Mouse (Mus musculus) heart, adult 11 months (tissue): ENCODE results near the gene Raet1e.
A peak's percentile ranks its signal among the peaks of the same experiment; 100 is the strongest.
"Not testable (repeated sequence)": the region's sequence is repeated elsewhere in the genome, so short reads cannot be mapped to it uniquely, and the experiment has no call there.

ENCODE experiments used
- DNase-seq: peaks from one replicate; pipeline ENCODE4 v3.0.0; 2022

Gene Raet1e

GRCm38 (mm10) chr10:22165328-22166003 is 7.1 kb downstream of the Raet1e start:
- DNase-seq = peak; percentile 43

- DNase-seq = peak; percentile 56
These were observed 7.7 kb downstream of the Raet1e start for GRCm38 (mm10) chr10:22166025-22166424.

GRCm38 (mm10) chr10:22167061-22167460 is 8.7 kb downstream of the Raet1e start:
- DNase-seq = peak; percentile 40

GRCm38 (mm10) chr10:22169116-22169515 is 10.7 kb downstream of the Raet1e start:
- DNase-seq = peak; percentile 12

- peak; percentile 6 for DNase-seq
These were observed 14.3 kb downstream of the Raet1e start for GRCm38 (mm10) chr10:22172431-22173334.

GRCm38 (mm10) chr10:22173335-22174189 is 15.2 kb downstream of the Raet1e start:
- peak; percentile 53 for DNase-seq

GRCm38 (mm10) chr10:22174190-22174487 is 15.8 kb downstream of the Raet1e start:
- peak; percentile 1 for DNase-seq

- DNase-seq = peak; percentile 19
These were observed 18.1 kb downstream of the Raet1e start for GRCm38 (mm10) chr10:22176515-22176914.

- DNase-seq = not testable (repeated sequence)
These were observed 32.7 kb downstream of the Raet1e start for GRCm38 (mm10) chr10:22191035-22191434.

- DNase-seq = not testable (repeated sequence)
These were observed 43.0 kb downstream of the Raet1e start for GRCm38 (mm10) chr10:22201352-22201751.

- not testable (repeated sequence) for DNase-seq
These were observed 44.6 kb downstream of the Raet1e start for GRCm38 (mm10) chr10:22202784-22203583.

GRCm38 (mm10) chr10:22206443-22206842 is 48.1 kb downstream of the Raet1e start:
- DNase-seq = not testable (repeated sequence)

GRCm38 (mm10) chr10:22212012-22212696 is 53.8 kb downstream of the Raet1e start:
- peak; percentile 91 for DNase-seq

- peak; percentile 92 for DNase-seq
These were observed 65.3 kb downstream of the Raet1e start for GRCm38 (mm10) chr10:22223474-22224349.

- peak; percentile 75 for DNase-seq
These were observed 106.7 kb downstream of the Raet1e start for GRCm38 (mm10) chr10:22265060-22265459.

GRCm38 (mm10) chr10:22270879-22271786 is 112.8 kb downstream of the Raet1e start:
- DNase-seq = not testable (repeated sequence)

GRCm38 (mm10) chr10:22272914-22273683 is 114.7 kb downstream of the Raet1e start:
- DNase-seq = not testable (repeated sequence)

GRCm38 (mm10) chr10:22273684-22274305 is 115.4 kb downstream of the Raet1e start:
- no peak for DNase-seq
